ENCODE assay signal across 9 mouse cellular contexts in the genomic region with DNA sequence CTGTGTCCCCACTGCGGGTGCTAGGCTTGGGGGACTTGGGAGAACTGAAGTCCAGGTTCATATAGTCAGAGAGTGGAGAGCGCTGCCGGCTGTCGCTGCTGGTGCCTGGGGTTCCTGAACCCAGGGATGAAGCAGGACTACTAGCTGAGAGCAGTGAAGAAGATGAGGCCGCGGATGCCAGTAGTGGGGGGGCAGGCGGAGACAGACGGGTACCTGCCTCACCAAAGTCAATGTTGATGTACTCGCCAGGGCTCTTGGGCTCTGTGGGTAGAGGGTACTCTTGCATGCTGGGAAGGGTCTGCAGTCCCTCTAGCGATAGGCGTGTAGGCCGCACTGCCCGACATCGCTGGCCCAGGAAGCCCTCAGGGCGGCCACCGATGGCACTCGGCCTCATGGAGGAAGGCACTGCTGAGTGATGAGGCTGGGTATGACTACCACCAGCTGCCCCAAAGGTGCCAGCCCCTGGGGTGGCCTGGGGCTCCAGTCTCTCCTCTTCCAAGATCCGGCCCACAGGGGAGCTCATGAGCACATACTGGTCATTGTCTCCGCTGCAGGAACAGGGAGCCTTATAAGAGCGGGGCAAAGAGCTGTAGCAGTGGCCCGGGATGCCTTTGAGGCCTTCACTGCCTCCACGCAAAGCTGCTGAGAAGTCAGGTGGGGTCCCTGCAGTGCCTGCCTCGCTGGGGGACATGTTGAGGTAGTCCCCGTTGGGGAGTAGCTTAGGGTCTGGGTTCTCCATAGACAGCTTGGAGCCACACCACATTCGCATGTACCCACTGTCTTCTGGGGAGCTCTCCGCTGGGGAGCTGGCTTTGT. TPM values are rescaled to one million over a fixed set of nuclear protein-coding genes. Genes with fewer than 3 reads are reported as not detected.
DNase-seq lines count a peak whose midpoint lies in the region; ATAC-seq and TF ChIP-seq lines count a peak whose summit lies in the region.
"Had no signal": no experiment of that assay in that cellular context is flagged by ENCODE, and none has a peak within 500 bp of the region (broad histone marks: within the 10 kb centered on the region; RNA-seq: fewer than 3 reads in every experiment).

No protein-coding gene starts in this region.

- no peak for TF ChIP-seq RAD21 in MEL (IDR thresholded peaks at IDR 0.05; ENCODE audit: low read depth, low read length)

- peaks cover 80% of the 10 kb centered on the region for H3K79me2 ChIP-seq in MEL (ENCODE audit: control insufficient read depth, insufficient read depth, low read length, poor library complexity)

- no peak for TF ChIP-seq EP300 in MEL (IDR thresholded peaks at IDR 0.05; ENCODE audit: low read depth in 1 of 2, low read length in 2 of 2)

- no peak for TF ChIP-seq CTCF in MEL (IDR thresholded peaks at IDR 0.05 in 2 of 3, conservative IDR thresholded peaks at IDR 0.05 in 1 of 3; ENCODE audit: control insufficient read depth in 1 of 3, insufficient read depth in 1 of 3, low read depth in 2 of 3, low read length in 3 of 3, poor library complexity in 1 of 3, severe bottlenecking in 1 of 3)

- peak overlapping the region; percentile 91 for H3K4me2 ChIP-seq in heart, embryonic 13.5 days
- peak overlapping the region; percentile 90 for H3K4me2 ChIP-seq in forebrain, embryonic 13.5 days
- H3K4me2 ChIP-seq in limb, embryonic 15.5 days: peak overlapping the region; percentile 93
- H3K4me2 ChIP-seq in stomach, embryonic 15.5 days: peak overlapping the region; percentile 93

- peak overlapping the region; percentile 84 for H3K4me3 ChIP-seq in heart, embryonic 13.5 days
- peak overlapping the region in 1 of 2 experiments; percentile 83; a peak in 2 of 4 replicates for H3K4me3 ChIP-seq in MEL (ENCODE audit: control insufficient read depth in 1 of 2, insufficient read depth in 1 of 2, low read depth in 2 of 2, low read length in 2 of 2)
- peak overlapping the region; percentile 83 for H3K4me3 ChIP-seq in forebrain, embryonic 13.5 days
- peak overlapping the region; percentile 86 for H3K4me3 ChIP-seq in limb, embryonic 15.5 days
- H3K4me3 ChIP-seq in stomach, embryonic 15.5 days (replicated peaks): peak overlapping the region; percentile 74

- 76% methylated on average over 26 of the region's 26 CpGs for WGBS in heart, embryonic 13.5 days
- 81% methylated on average over 26 of the region's 26 CpGs for WGBS in forebrain, embryonic 13.5 days
- 81% methylated on average over 26 of the region's 26 CpGs for WGBS in limb, embryonic 15.5 days
- 85% methylated on average over 26 of the region's 26 CpGs for WGBS in stomach, embryonic 15.5 days

- no peak for TF ChIP-seq POLR2A in MEL (IDR thresholded peaks at IDR 0.05; ENCODE audit: control insufficient read depth in 1 of 2, insufficient read depth in 1 of 2, low read depth in 1 of 2, low read length in 2 of 2, poor library complexity in 1 of 2)

- H3K9ac ChIP-seq in heart, embryonic 13.5 days: peak overlapping the region; percentile 95
- H3K9ac ChIP-seq in MEL (ENCODE audit: control insufficient read depth, low read depth, low read length, poor library complexity, severe bottlenecking): peak overlapping the region; percentile 83
- peak overlapping the region; percentile 85 for H3K9ac ChIP-seq in forebrain, embryonic 13.5 days
- H3K9ac ChIP-seq in limb, embryonic 15.5 days: no peak overlapping the region
- no peak overlapping the region for H3K9ac ChIP-seq in stomach, embryonic 15.5 days

- no peaks in the 10 kb centered on the region for H3K9me3 ChIP-seq in heart, embryonic 13.5 days
- H3K9me3 ChIP-seq in MEL (replicated peaks; ENCODE audit: insufficient read depth, low read length): no peaks in the 10 kb centered on the region
- no peaks in the 10 kb centered on the region for H3K9me3 ChIP-seq in forebrain, embryonic 13.5 days (replicated peaks)
- no peaks in the 10 kb centered on the region for H3K9me3 ChIP-seq in limb, embryonic 15.5 days
- H3K9me3 ChIP-seq in stomach, embryonic 15.5 days: no peaks in the 10 kb centered on the region

- peaks cover 71% of the 10 kb centered on the region for H3K4me1 ChIP-seq in heart, embryonic 13.5 days
- H3K4me1 ChIP-seq in MEL (ENCODE audit: control insufficient read depth in 1 of 2, insufficient read depth in 2 of 2, low read length in 2 of 2): peaks cover 8 to 35% of the 10 kb centered on the region in 2 experiments
- peaks cover 81% of the 10 kb centered on the region for H3K4me1 ChIP-seq in forebrain, embryonic 13.5 days
- H3K4me1 ChIP-seq in limb, embryonic 15.5 days: peaks cover 67% of the 10 kb centered on the region
- H3K4me1 ChIP-seq in stomach, embryonic 15.5 days: peaks cover 61% of the 10 kb centered on the region

- no peak for DNase-seq in heart, postnatal 36 days
- peak; percentile 24 for DNase-seq in MEL (ENCODE audit: low read depth, low spot score)
- DNase-seq in gastrocnemius, postnatal 25 days: no peak
- DNase-seq in frontal cortex, adult 2 months (ENCODE audit: extremely low spot score in 1 of 2, low spot score in 1 of 2): no peak

- peak overlapping the region; percentile 100; the same call in 1 of the 2 replicates for H3K27ac ChIP-seq in heart, embryonic 13.5 days (replicated peaks)
- no peak overlapping the region for H3K27ac ChIP-seq in MEL (ENCODE audit: control insufficient read depth, low read depth, low read length)
- H3K27ac ChIP-seq in forebrain, embryonic 13.5 days: peak overlapping the region; percentile 19; the same call in 1 of the 2 replicates
- no peak overlapping the region for H3K27ac ChIP-seq in limb, embryonic 15.5 days
- no peak overlapping the region for H3K27ac ChIP-seq in stomach, embryonic 15.5 days
- H3K27ac ChIP-seq: macrophage had no signal

- H3K36me3 ChIP-seq in heart, embryonic 13.5 days: peaks cover 21% of the 10 kb centered on the region
- peaks cover 0 to 18% of the 10 kb centered on the region in 2 experiments; a peak in 2 of 4 replicates for H3K36me3 ChIP-seq in MEL (ENCODE audit: control insufficient read depth in 1 of 2, insufficient read depth in 2 of 2, low read length in 2 of 2)
- H3K36me3 ChIP-seq in forebrain, embryonic 13.5 days (ENCODE audit: poor library complexity, severe bottlenecking): peaks cover 13% of the 10 kb centered on the region
- 0 out of 2 replicates have a peak, but pooled peaks cover 3% of the 10 kb centered on the region for H3K36me3 ChIP-seq in limb, embryonic 15.5 days
- H3K36me3 ChIP-seq in stomach, embryonic 15.5 days: no peaks in the 10 kb centered on the region

- ATAC-seq in heart, embryonic 13.5 days (ENCODE audit: extremely low read depth, insufficient number of reproducible peaks, low FRiP score, low TSS enrichment): no peak
- no peak for ATAC-seq in forebrain, embryonic 13.5 days
- ATAC-seq in limb, embryonic 15.5 days (ENCODE audit: insufficient number of reproducible peaks, low FRiP score, low TSS enrichment, low read depth): no peak
- no peak for ATAC-seq in stomach, embryonic 15.5 days (ENCODE audit: insufficient read depth, low FRiP score, low read depth)

- intact Hi-C loops in heart, postnatal 36 days (cut with DNase I): loop anchor here (2.0 to 5.0 kb wide), 7 partner anchors 58 to 353 kb away; no protein-coding TSS in a partner anchor

- H3K27me3 ChIP-seq in heart, embryonic 13.5 days (replicated peaks): no peaks in the 10 kb centered on the region; the same call in none of the 2 replicates
- no peaks in the 10 kb centered on the region for H3K27me3 ChIP-seq in MEL (ENCODE audit: control insufficient read depth in 1 of 2, insufficient read depth in 2 of 2, low read length in 2 of 2)
- no peaks in the 10 kb centered on the region; the same call in 1 of the 2 replicates for H3K27me3 ChIP-seq in forebrain, embryonic 13.5 days
- no peaks in the 10 kb centered on the region for H3K27me3 ChIP-seq in limb, embryonic 15.5 days
- H3K27me3 ChIP-seq in stomach, embryonic 15.5 days (replicated peaks): no peaks in the 10 kb centered on the region

TF ChIP-seq in MEL, 35 proteins besides CTCF, POLR2A, EP300 and RAD21:
- no peak for TF ChIP-seq USF1 (IDR thresholded peaks at IDR 0.05; ENCODE audit: low read depth, low read length)
- TF ChIP-seq POLR2AphosphoS2 (IDR thresholded peaks at IDR 0.05; ENCODE audit: low read length): peak; percentile 35; the same call in 1 of the 2 replicates
TF ChIP-seq in MEL: peak in this region for 1.

RNA-seq across cellular contexts. Expression of gene Irs2, which starts 2.6 kb away (rescaled TPM):
- polyA plus RNA-seq in heart, embryonic 13.5 days (2015; fragmentation: Nextera tagmentation; extraction: Ambion mirVana): 3.0 and 3.2 TPM in 2 replicates
- 10 to 100 TPM; 13.2 to 33.5 TPM for total RNA-seq in heart, postnatal 36 days (2021)
- total RNA-seq in MEL (2012; rRNA removed): 12.4 and 16.4 TPM in 2 replicates
- 10 to 100 TPM in 1 of 2 experiments, not detected in 1; 23.1 TPM for polyA plus RNA-seq in MEL (2012; ENCODE audit: insufficient read depth in 1 of 2, insufficient read length in 2 of 2, low read depth in 1 of 2, low replicate concordance in 2 of 2, missing spikeins in 1 of 2)
- 4.5 and 5.2 TPM in 2 replicates for polyA plus RNA-seq in forebrain, embryonic 13.5 days (2015; fragmentation: Nextera tagmentation; extraction: Ambion mirVana)
- polyA plus RNA-seq in limb, embryonic 15.5 days (2015; fragmentation: Nextera tagmentation; extraction: Ambion mirVana): 5.1 and 6.5 TPM in 2 replicates
- polyA plus RNA-seq in stomach, embryonic 15.5 days (2015; fragmentation: Nextera tagmentation; extraction: Ambion mirVana): 7.1 and 7.2 TPM in 2 replicates
- 10 to 100 TPM in 1 of 2 experiments, 1 to 10 TPM in 1; 7.7 to 12.7 TPM for total RNA-seq in gastrocnemius, postnatal 25 days (2021)
- polyA plus RNA-seq in frontal cortex, adult 2 months (2012; rRNA removed): 13.0 and 16.6 TPM in 2 replicates

Comparison
In these comparisons a context has a peak if more than half of its experiments do, and no peak if none do; other contexts are left out.
1. H3K27ac ChIP-seq: peak in heart, embryonic 13.5 days (single experiment) and forebrain, embryonic 13.5 days (single experiment); none in MEL (single experiment), limb, embryonic 15.5 days (single experiment) and stomach, embryonic 15.5 days (single experiment).
2. H3K9ac ChIP-seq: peak in heart, embryonic 13.5 days (single experiment), MEL (single experiment) and forebrain, embryonic 13.5 days (single experiment); none in limb, embryonic 15.5 days (single experiment) and stomach, embryonic 15.5 days (single experiment).
3. Peak in every context shown above with its lines, with median percentiles within 50 percentile points of each other: H3K4me2 ChIP-seq.